Mouse (Mus musculus): ENCODE results near the gene Slitrk4.

Gene Slitrk4

GRCm38 (mm10) chrX:64276290-64277125, at the start of gene Slitrk4:
Gene Slitrk4 (minus strand): TSS chrX:64276996.
- DNase-seq, result no peak

DNA sequence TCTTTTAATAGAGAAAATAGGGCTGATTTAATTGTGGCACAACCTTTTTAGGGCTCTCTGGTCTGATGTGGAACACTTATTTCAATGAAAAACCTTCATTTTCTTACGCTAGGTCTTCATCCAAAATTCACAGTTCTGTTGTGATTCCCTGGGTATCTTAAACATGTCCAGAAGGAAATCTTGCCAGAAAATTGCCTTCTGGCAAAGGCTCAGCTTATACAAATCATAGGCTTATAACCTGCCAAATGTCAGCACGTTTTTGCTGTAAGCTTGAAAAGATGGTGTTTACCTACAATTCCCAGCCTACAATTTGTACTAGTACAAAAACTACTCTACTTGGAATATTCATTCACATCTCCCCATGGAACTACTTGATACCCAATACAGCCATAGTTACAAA, 42.7 kb upstream of the Slitrk4 start:
- no peak for DNase-seq

- no peak for DNase-seq
These were observed 1.1 kb upstream of the Slitrk4 start for GRCm38 (mm10) chrX:64277991-64278301.

- DNase-seq, result no peak
These were observed 562 bp upstream of the Slitrk4 start for GRCm38 (mm10) chrX:64277126-64277990.

DNA sequence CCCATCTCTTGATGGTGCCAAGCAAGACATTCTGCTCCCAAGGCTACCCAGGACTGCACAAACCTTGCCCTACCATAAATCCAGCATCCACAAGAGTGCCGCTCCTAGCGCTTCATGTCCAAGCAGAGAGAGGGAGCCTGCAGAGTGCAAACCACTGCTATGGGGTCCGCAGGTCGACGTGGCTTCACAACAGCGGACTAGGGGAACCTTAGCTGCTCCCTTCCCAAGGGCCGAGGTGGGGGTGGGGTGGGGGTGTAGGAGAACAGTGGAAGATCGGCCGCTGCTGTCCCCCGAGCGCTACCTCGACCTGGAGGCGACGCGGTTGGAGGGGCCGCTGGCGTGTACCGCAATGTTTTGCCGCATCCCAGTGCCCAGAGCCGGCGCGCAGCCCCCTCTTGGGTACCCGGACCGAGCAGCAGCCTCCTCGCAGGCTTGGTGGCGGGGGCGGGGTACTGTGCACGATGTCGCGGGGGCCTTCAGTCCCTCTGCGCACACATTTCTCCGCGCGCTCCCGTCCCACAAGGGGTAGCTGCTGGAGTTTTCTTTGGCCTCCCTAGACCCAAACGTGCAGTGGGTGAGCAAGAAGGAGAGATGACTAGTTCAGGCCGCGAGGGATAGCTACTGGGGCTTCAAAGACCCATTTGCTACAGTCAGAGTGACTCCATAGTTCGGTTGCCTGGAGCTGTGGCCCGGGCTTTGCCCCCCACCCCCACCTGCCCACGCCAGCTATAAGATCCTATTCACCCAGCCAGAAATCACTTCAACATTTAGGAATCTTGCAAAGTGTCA, 1.1 kb downstream of the Slitrk4 start:
- no peak for DNase-seq

- no peak for DNase-seq
These were observed 13.3 kb downstream of the Slitrk4 start for GRCm38 (mm10) chrX:64263481-64263880.

Measured in thymus, postnatal 4 days (tissue).